Mouse (Mus musculus): ENCODE data around the gene Gtf2ird2.

DNA sequence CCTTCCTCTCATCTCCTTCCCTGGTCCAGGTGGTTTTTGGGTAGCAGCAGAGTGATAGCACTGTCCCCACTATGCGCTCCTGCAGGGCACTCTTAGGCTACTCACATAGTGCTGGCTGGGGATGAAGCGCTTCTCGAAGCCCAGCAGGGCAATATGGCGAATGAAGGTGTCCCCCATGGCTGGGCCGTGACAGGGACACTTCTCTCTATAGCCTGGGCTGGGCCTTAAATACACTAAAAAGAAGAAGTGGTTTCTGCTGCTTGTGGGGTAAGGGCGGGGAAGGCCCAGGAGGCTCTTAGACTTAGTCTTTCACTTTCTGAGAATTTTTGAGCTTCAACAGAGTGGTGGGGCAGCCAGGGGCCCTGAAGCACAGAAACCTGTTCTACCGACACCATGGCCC lies 45.6 kb downstream of the Gtf2ird2 start, which contains the start of gene Ncf1:
- TF ChIP-seq GATA1 (IDR thresholded peaks at IDR 0.05; ENCODE audit: low read length) (no peak), TAL1 (IDR thresholded peaks at IDR 0.05; ENCODE audit: low read length) (no peak)
